Mouse (Mus musculus) bone marrow macrophage, adult 2 months (primary cell): Measurements from ENCODE around the gene 2210011C24Rik.

Experiments used
- CTCF ChIP-seq: IDR thresholded peaks from 2 replicates; pipeline ENCODE4 v1.5.1; 2012; ENCODE audit warnings: low read depth, mild to moderate bottlenecking, low read length, moderate library complexity
- POLR2A ChIP-seq: IDR thresholded peaks from 2 replicates; pipeline ENCODE4 v1.6.1; 2012; ENCODE audit warnings: mild to moderate bottlenecking, low read depth, low read length, borderline replicate concordance

GRCm38 (mm10) chr8:84046505-84046904 is 34.5 kb upstream of the 2210011C24Rik start:
- no peak for TF ChIP-seq CTCF
- no peak for TF ChIP-seq POLR2A
